Mouse (Mus musculus) G1E (cell line): ENCODE measurements around the gene Ddx27. TPM values are rescaled to one million over a fixed set of nuclear protein-coding genes. Genes with fewer than 3 reads are reported as not detected.

Experiments
- ATAC-seq: 2 replicates; pipeline ENCODE4 v1.8.0; 2016; ENCODE audit warnings: mild to moderate bottlenecking; ENCODE audit not compliant: insufficient number of reproducible peaks, poor library complexity, low FRiP score, severe bottlenecking; ENCODE audit errors: extremely low read depth
- DNase-seq: peaks from one replicate; pipeline ENCODE4 v3.0.0; 2012; ENCODE audit warnings: low spot score
- H3K27me3 ChIP-seq: 2 replicates; pipeline ENCODE4 v1.6.1; 2012; ENCODE audit warnings: mild to moderate bottlenecking, low read length, inconsistent platforms; ENCODE audit not compliant: insufficient read depth
- H3K36me3 ChIP-seq: replicated peaks from 2 replicates; pipeline ENCODE3; 2012; ENCODE audit warnings: mild to moderate bottlenecking, inconsistent platforms
- H3K4me1 ChIP-seq: 2 replicates; pipeline ENCODE4 v1.6.1; 2012; ENCODE audit warnings: low read depth, low read length, inconsistent platforms, mixed read lengths; ENCODE audit not compliant: insufficient read depth
- H3K4me3 ChIP-seq: 2 replicates; pipeline ENCODE4 v1.5.1; 2012; ENCODE audit warnings: low read depth, mild to moderate bottlenecking, inconsistent platforms, low read length, moderate library complexity, mixed read lengths
- H3K9me3 ChIP-seq: replicated peaks from 2 replicates; pipeline ENCODE4 v1.6.1; 2012; ENCODE audit warnings: inconsistent platforms
- CTCF ChIP-seq: IDR thresholded peaks from 2 replicates; pipeline ENCODE4 v1.5.1; 2012; ENCODE audit warnings: low read depth, low read length, inconsistent platforms, mixed read lengths
- GATA1 ChIP-seq: IDR thresholded peaks from 2 replicates; pipeline ENCODE4 v1.6.1; 2012; ENCODE audit warnings: borderline replicate concordance, low read length, inconsistent platforms, mixed read lengths
- GATA2 ChIP-seq: IDR thresholded peaks from 2 replicates; pipeline ENCODE4 v1.6.1; 2012; ENCODE audit warnings: low read depth, low read length, inconsistent platforms, borderline replicate concordance
- POLR2AphosphoS5 ChIP-seq: IDR thresholded peaks from 2 replicates; pipeline ENCODE4 v1.6.1; 2012; ENCODE audit warnings: low read depth, low read length, inconsistent platforms; ENCODE audit not compliant: insufficient replicate concordance
- TAL1 ChIP-seq: conservative IDR thresholded peaks from 2 replicates; pipeline ENCODE4 v1.6.1; 2012; ENCODE audit warnings: low read depth, low read length, inconsistent platforms, mixed read lengths
- polyA plus RNA-seq: library from polyadenylated mRNA; stranded (reverse); fragments of >175 nt; gene quantifications from 2 replicates; pipeline ENCODE4 v1.2.3, GENCODE M21; 2012
- total RNA-seq, 2 experiments: library from RNA; stranded (forward) in 1 of 2; stranded (reverse) in 1 of 2; fragments of 200-1000 nt in 1 of 2; fragments of >200 nt in 1 of 2; fragmentation: Nextera tagmentation in 1 of 2; gene quantifications; 2 replicates each; pipeline ENCODE4 v1.2.3; 2014 to 2017

Gene Ddx27
- total and polyA plus RNA-seq, 3 experiments = 80.6 to 137 (median 101) TPM

DNA sequence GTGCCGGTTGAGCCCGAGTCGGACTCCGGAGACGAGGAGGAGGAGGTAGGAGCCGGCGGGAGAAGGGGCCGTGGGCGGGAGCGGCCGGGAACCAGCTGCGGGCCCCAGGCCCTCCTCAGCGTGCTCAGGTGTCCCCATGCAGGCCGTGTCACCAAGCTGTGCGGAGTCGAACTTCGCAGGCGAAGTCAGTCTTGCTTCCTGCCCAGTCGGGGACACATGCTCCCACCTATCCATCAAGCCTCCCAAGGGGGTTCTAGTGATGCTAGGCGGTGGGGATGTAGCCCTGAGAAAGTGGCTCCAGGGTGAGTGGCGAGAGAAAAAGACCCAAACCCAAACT is 357 bp downstream of the Ddx27 start:
- peaks cover 32% of the 10 kb centered on the region for H3K4me1 ChIP-seq

DNA sequence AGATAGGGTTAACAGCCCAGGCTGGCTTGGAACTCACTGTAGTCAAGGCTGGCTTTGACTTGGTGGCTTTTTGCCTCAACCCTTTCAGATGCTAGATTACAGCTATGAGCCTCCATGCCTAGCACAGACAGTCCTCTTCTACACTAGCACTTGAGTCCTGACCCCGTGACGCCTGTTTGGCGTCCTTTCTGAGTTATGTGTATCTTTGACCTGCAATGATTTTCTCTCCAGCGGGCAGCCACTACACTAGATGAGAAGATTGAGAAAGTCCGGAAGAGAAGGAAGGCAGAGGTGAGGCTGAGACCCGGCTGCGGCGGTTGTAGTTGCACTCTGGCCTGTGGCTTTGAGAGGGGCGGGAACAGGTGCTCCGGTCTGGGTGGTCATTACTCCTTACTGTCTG is 4.4 kb downstream of the Ddx27 start:
- H3K4me1 ChIP-seq = peaks cover 29% of the 10 kb centered on the region
- H3K36me3 ChIP-seq = peaks cover 76% of the 10 kb centered on the region
- no peak for DNase-seq
- no peak for ATAC-seq
- TF ChIP-seq CTCF (no peak), TAL1 (no peak), POLR2AphosphoS5 (no peak), GATA2 (no peak), GATA1 (no peak)
- H3K27me3 ChIP-seq = no peaks in the 10 kb centered on the region
- no peaks in the 10 kb centered on the region for H3K9me3 ChIP-seq
- H3K4me3 ChIP-seq = no peak overlapping the region

More for the DNA sequence above, 357 bp downstream of the Ddx27 start:
- Histone ChIP-seq H3K9me3 (no peaks in the 10 kb centered on the region), H3K27me3 (0 out of 2 replicates have a peak, but pooled peaks cover 3% of the 10 kb centered on the region), H3K36me3 (peaks cover 41% of the 10 kb centered on the region), H3K4me3 (peak overlapping the region; percentile 82)
- TF ChIP-seq GATA1 (no peak), POLR2AphosphoS5 (no peak), CTCF (no peak), GATA2 (no peak)
- DNase-seq = no peak
- ATAC-seq = no peak

DNA sequence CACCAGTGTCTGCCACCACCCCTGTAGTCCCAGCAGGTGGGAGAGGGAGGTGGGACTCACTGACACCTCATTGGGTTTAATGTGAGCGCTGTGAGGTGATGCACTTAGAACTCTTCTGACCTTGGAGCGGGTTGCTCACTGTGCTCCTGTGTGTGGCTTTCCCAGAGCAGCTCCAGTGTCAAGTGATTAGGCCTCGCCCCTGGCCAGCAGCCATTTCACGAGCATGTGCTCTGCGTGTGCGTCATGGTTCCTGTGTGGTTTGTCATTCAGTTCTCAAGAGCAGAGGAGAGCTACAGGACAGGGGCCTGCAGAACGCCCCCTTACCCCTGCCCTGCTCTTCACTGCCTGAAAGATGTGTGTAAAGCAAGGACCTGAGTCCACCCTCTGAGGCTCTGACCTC is 13.6 kb downstream of the Ddx27 start:
- Histone ChIP-seq H3K4me3 (no peak overlapping the region), H3K4me1 (peaks cover 13% of the 10 kb centered on the region), H3K27me3 (peaks cover 3% of the 10 kb centered on the region; the same call in 1 of the 2 replicates), H3K36me3 (peaks cover 94% of the 10 kb centered on the region), H3K9me3 (0 out of 2 replicates have a peak, but pooled peaks cover 3% of the 10 kb centered on the region)
- ATAC-seq = no peak
- no peak for TF ChIP-seq CTCF
- no peak for TF ChIP-seq GATA2
- no peak for TF ChIP-seq POLR2AphosphoS5
- TF ChIP-seq GATA1 = no peak
- no peak for DNase-seq

DNA sequence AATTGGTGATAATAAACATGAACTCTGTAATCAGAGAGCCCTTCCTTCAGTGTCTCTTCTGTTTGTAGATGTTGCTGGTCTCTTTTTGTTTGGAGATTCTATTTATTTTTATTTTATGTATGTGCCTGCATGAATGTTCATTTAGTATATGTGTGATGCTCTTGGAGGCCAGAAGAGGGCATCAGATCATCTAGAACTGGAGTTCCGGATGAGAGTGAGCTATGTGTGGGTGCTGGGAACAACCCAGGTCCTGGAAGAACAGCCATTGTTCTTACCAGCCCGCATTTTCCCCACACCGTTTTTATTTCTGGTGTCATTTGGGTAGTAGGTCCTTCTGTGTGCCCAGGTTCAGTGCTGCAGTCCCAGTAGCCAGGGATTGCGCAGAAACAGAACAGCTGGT is 15.5 kb downstream of the Ddx27 start:
- ATAC-seq (no peak), DNase-seq (no peak)
- Histone ChIP-seq H3K36me3 (peaks cover 98% of the 10 kb centered on the region), H3K4me3 (no peak overlapping the region), H3K27me3 (peaks cover 3% of the 10 kb centered on the region; the same call in 1 of the 2 replicates), H3K9me3 (0 out of 2 replicates have a peak, but pooled peaks cover 3% of the 10 kb centered on the region), H3K4me1 (peaks cover 15% of the 10 kb centered on the region)
- TF ChIP-seq CTCF (no peak), POLR2AphosphoS5 (no peak), GATA1 (no peak), GATA2 (no peak), TAL1 (no peak)

DNA sequence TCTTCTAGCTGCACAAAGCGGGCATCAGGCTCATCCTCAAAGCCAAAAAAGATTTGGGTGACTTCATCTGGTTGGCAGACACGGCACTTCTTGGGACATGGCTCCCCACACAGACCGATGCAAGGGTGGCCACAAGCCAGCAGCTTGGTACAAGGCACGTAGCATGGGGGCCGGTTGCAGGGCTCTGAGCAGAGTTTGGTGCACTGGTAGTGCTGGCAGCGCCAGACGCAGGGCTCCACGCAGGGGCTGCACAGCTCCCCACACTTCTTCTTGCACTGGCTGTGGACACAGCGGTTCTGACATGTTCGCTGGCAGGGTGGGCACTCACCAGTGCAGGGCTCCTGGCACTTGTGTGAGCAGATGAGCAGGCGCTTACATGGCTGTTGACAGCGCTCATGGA is 22.7 kb downstream of the Ddx27 start:
- H3K4me1 ChIP-seq = peaks cover 31% of the 10 kb centered on the region
- ATAC-seq (no peak), DNase-seq (no peak)
- H3K36me3 ChIP-seq = peaks cover 100% of the 10 kb centered on the region
- H3K27me3 ChIP-seq = no peaks in the 10 kb centered on the region
- no peak overlapping the region for H3K4me3 ChIP-seq
- no peak for TF ChIP-seq GATA2
- no peak for TF ChIP-seq CTCF
- TF ChIP-seq POLR2AphosphoS5 = no peak
- TF ChIP-seq GATA1 = no peak
- no peak for TF ChIP-seq TAL1
- H3K9me3 ChIP-seq = no peaks in the 10 kb centered on the region

GRCm38 (mm10) chr2:167038297-167038696 is 23.3 kb downstream of the Ddx27 start:
- H3K4me3 ChIP-seq = no peak overlapping the region
- H3K27me3 ChIP-seq = no peaks in the 10 kb centered on the region
- TF ChIP-seq POLR2AphosphoS5 (no peak), TAL1 (no peak), GATA1 (no peak), GATA2 (no peak), CTCF (no peak)
- H3K36me3 ChIP-seq = peaks cover 97% of the 10 kb centered on the region
- H3K4me1 ChIP-seq = peaks cover 37% of the 10 kb centered on the region
- DNase-seq (no peak), ATAC-seq (no peak)
- H3K9me3 ChIP-seq = no peaks in the 10 kb centered on the region

DNA sequence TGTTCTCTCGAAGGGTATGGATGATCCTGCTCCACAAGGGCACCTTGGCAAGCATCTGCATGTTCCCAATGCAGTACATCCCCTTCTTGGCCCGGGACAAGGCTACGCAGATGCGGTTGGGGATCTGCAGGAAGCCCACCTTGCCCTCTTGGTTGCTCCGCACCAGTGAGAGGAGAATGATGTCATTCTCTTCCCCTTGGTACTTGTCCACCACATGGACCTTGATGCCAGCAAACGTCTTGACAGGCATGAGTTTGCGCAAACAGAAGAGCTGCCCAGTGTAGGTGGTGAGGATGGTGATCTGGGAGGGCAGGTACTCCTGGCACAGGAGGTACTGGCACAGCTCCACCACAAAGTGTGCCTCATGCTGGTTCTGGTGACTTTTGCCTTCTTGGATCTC is 23.7 kb downstream of the Ddx27 start:
- TF ChIP-seq TAL1 (no peak), POLR2AphosphoS5 (no peak), GATA1 (no peak), CTCF (no peak), GATA2 (no peak)
- DNase-seq (no peak), ATAC-seq (no peak)
- no peaks in the 10 kb centered on the region for H3K9me3 ChIP-seq
- no peaks in the 10 kb centered on the region for H3K27me3 ChIP-seq
- H3K4me1 ChIP-seq = peaks cover 42% of the 10 kb centered on the region
- H3K36me3 ChIP-seq = peaks cover 93% of the 10 kb centered on the region
- no peak overlapping the region for H3K4me3 ChIP-seq
